Mouse (Mus musculus) heart, adult 2 months (tissue): ENCODE data around the gene Gmds.

Experiments
- CTCF ChIP-seq: fragments of 200-600 bp; IDR thresholded peaks from 2 replicates; pipeline ENCODE4 v1.8.1; 2022; ENCODE audit warnings: antibody characterized with exemption, mild to moderate bottlenecking, moderate library complexity
- EP300 ChIP-seq: fragments of 200-500 bp; IDR thresholded peaks from 2 replicates; pipeline ENCODE4 v1.6.1; 2011; ENCODE audit warnings: low read depth, low read length, control low read depth; ENCODE audit not compliant: insufficient read depth
- POLR2A ChIP-seq: fragments of 200-500 bp; IDR thresholded peaks from 2 replicates; pipeline ENCODE4 v1.6.1; 2011; ENCODE audit warnings: mild to moderate bottlenecking, low read depth, low read length, control low read depth; ENCODE audit not compliant: insufficient read depth

DNA sequence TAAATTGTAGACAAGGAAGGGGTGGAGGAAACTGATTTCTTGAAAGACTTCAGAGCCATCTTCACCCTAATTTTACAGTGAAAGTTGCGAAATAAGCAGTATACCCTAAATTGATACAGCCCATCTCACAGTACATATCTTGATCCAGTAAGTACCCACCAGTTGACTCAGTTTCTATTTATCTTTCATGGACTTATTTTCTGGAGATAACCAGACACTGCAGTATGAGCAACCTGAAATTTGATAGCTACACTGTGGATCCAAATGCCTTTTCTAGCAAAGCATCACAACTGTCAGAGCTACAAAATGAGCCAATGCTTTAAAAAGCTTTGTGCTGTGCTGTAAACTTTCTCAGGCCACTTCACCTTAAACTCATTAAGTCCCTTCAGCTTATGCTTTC is 159.9 kb downstream of the Gmds start:
- TF ChIP-seq EP300 = no peak
- TF ChIP-seq POLR2A = no peak
- no peak for TF ChIP-seq CTCF
